Mouse (Mus musculus) kidney, adult 2 months (tissue): ENCODE data around the gene Thsd7a. TPM values are rescaled to one million over a fixed set of nuclear protein-coding genes. Genes with fewer than 3 reads are reported as not detected.

ENCODE experiments used
- DNase-seq: peaks from one replicate; pipeline ENCODE4 v3.0.0; 2021
- H3K27ac ChIP-seq: fragments of 200-500 bp; 2 replicates; pipeline ENCODE4 v1.5.1; 2012; ENCODE audit warnings: low read depth, low read length, control low read depth, inconsistent platforms; ENCODE audit not compliant: insufficient read depth
- H3K27me3 ChIP-seq: fragments of 200-500 bp; replicated peaks from 2 replicates; pipeline ENCODE4 v1.6.1; 2012; ENCODE audit warnings: mild to moderate bottlenecking, moderate library complexity, low read length, inconsistent platforms; ENCODE audit not compliant: control insufficient read depth, insufficient read depth
- H3K36me3 ChIP-seq: fragments of 200-500 bp; 2 replicates; pipeline ENCODE4 v1.6.1; 2012; ENCODE audit warnings: mild to moderate bottlenecking, moderate library complexity, low read length, inconsistent platforms; ENCODE audit not compliant: control insufficient read depth, insufficient read depth
- H3K4me1 ChIP-seq: fragments of 200-500 bp; 2 replicates; pipeline ENCODE4 v1.6.1; 2011; ENCODE audit warnings: low read length; ENCODE audit not compliant: control insufficient read depth, insufficient read depth
- H3K4me3 ChIP-seq: fragments of 200-500 bp; 2 replicates; pipeline ENCODE4 v1.5.1; 2011; ENCODE audit warnings: mild to moderate bottlenecking, low read depth, low read length, control low read depth; ENCODE audit not compliant: insufficient read depth
- CTCF ChIP-seq: fragments of 200-500 bp; conservative IDR thresholded peaks from 2 replicates; pipeline ENCODE4 v1.5.1; 2011; ENCODE audit warnings: low read depth, mild to moderate bottlenecking, control low read depth, low read length, moderate library complexity, mixed read lengths; ENCODE audit not compliant: insufficient read depth, insufficient read length
- POLR2A ChIP-seq: fragments of 200-500 bp; IDR thresholded peaks from one replicate; pipeline ENCODE4 v1.6.1; 2011; ENCODE audit warnings: low read depth, low read length, control low read depth
- WGBS: fragments of 180-500 bp; shearing (Covaris S2); methylation state at CpG from one replicate; pipeline ENCODE4 v1.1.7; 2018; 5-methylcytosine and 5-hydroxymethylcytosine counted together
- polyA plus RNA-seq: library from polyadenylated mRNA; depleted of rRNA; stranded (reverse); fragments of >200 nt; gene quantifications from 2 replicates; pipeline ENCODE4 v1.2.3, GENCODE M21; 2012

The Thsd7a gene
- polyA plus RNA-seq, 1 experiment, result 5.7 TPM

DNA sequence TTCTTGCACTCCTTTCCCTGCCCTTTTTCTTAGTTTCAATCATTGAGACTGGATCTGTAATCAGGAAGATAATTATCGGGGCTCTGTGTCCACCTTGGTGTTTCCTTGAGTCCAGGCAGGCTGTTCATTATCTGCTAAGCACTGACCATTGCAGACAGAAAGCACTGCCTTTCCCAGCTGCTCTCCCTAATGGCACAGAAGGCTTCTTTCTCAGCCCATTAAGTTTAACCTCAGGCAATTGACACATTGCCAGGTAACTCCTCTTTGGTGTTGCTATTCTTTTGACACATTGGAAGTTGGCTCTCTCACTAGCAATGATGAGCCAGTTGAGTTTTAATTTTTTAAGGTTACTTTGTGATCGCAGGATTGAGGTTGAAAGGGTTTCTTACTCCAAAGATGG, 441.7 kb downstream of the Thsd7a start:
- no peak for DNase-seq
- Histone ChIP-seq H3K4me1 (no peaks in the 10 kb centered on the region), H3K27ac (no peak overlapping the region), H3K4me3 (no peak overlapping the region), H3K27me3 (no peaks in the 10 kb centered on the region), H3K36me3 (no peaks in the 10 kb centered on the region)
- TF ChIP-seq CTCF (no peak), POLR2A (no peak)
- 73% methylated on average over 2 of the region's 2 CpGs for WGBS

DNA sequence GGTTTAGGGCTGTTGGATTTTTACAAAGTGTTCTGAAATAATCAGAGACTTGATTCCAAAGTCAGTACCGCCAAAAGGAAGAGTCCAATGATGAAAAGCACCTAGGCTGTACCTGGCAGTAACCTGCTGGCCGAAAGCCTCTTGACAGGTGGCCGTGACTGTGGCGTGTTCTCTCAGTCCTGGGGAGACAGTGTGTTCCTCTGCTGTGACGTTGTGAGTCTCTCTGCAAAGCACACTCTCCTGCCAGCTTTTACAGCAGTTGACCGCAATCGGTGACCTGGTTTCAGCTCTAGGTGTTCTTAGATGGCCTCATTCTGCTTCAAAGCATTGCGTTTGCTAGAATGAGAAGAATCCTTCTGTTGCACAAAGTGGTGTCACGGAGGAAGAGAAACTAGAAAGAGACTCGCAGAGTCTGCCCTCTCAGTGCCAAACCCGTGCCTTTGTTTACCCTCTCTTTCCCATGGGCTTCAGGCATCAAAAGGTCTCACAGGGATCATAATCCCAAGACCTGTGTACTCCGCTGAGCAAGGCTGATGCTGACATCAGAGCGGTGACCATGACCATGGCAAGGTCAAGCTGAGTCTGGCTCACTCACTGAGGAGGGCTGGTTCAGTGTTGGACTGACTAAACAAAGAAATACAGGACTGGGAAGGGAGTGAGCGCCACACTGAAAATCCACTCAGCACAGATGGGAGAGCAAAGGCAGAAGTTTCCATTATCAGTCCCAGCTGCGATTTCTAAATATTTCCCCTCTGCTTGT, 486.4 kb downstream of the Thsd7a start:
- DNase-seq, result no peak
- no peak overlapping the region for H3K27ac ChIP-seq
- H3K36me3 ChIP-seq, result no peaks in the 10 kb centered on the region
- no peaks in the 10 kb centered on the region for H3K4me1 ChIP-seq
- H3K4me3 ChIP-seq, result no peak overlapping the region
- TF ChIP-seq POLR2A (no peak), CTCF (no peak)
- H3K27me3 ChIP-seq, result no peaks in the 10 kb centered on the region
- 77% methylated on average over 15 of the region's 15 CpGs for WGBS
